Mouse (Mus musculus) layer of hippocampus, postnatal 36 days (tissue): ENCODE measurements around the gene Cltrn. TPM values are rescaled to one million over a fixed set of nuclear protein-coding genes. Genes with fewer than 3 reads are reported as not detected.

ENCODE experiments used
- DNase-seq, 2 experiments: peaks; one replicate each; pipeline ENCODE4 v3.0.0; 2022
- total RNA-seq, 2 experiments: library from RNA; stranded (reverse); gene quantifications; 2 replicates each; pipeline ENCODE4 v1.2.3; 2021

Cltrn gene
- total RNA-seq, 2 experiments from 2014 or later: not detected

DNA sequence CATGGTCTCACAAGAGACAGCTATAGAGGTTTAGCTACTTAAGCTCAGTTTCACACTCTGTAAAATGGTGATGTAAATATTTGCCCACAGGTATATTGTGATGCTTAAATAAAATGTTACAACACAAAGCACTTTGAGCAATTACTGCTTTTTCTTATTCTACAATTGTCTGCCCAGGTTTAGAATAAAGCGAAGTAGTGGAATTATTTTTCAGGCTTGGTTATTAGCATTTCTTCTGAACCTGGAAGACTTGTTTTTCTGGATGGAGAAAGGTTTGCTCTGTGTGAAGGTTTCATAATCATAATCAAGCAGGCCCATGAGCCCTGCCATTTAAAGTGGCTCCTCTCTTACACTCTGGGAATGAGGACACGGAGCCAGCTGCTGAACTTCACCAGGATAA lies 50.4 kb downstream of the Cltrn start, which contains the start of gene Ace2:
Gene Ace2, plus strand, starts transcription at position 301 of the 400 bp plus-strand sequence.
- DNase-seq: no peak

DNA sequence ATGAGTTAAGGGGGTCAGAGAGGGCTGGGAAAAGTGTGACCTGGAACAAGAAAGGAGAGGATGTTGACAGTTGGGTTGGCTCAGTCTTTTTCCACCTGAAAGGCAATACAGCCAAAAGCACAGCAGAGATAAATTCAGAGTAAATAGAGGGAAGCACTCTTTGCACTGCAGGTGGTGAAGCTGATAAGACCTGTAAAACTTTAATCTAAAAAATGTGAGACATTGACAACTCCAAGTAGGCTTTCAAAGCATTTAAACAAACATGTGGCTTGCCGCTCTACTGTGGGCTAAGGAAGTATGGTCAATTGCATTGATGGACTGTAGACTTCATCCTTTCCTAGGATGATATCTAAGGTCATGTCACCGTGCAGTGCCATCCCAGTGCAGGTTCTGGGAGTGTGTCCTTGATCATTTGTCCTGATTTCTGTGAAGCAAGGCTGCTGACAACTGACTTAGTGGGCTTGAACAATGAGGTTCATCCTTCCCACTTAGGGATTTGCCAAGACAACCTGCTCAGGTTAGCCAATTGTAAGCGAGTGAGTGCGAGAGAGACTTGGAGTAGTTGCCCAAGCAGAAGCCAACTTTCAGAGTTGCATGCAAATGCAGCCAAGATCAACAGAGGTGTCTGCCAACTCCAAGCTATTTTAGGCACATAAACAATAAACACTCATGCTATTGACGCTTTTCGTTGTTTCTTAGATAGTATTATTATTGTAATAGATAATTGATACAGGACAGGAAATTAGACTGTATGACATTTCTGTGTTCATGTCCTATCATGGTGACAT lies 57.0 kb downstream of the Cltrn start:
- DNase-seq: no peak

DNA sequence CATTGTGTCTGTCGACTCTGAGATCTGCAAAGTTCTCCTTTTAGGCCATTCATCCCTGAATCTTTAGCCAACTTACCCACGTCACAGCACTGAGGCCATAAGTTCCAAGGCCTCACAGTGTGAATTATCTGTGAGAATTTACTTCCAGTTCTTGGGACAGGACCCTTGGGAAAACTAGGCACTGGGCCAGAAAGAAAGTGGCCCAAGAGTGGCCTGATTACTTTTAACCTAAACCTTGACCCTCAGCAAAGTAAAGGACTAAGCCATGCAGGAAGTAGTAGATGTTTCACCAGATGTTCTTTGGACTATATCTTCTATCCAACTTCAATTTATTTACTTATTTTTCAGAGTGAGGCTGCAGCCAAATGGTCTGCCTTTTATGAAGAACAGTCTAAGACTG lies 64.1 kb downstream of the Cltrn start:
- DNase-seq: no peak

- no peak for DNase-seq
Observed at GRCm38 (mm10) chrX:164153606-164154005, 65.0 kb downstream of the Cltrn start.

- no peak for DNase-seq
Observed at GRCm38 (mm10) chrX:164154594-164154993, 66.0 kb downstream of the Cltrn start.

DNA sequence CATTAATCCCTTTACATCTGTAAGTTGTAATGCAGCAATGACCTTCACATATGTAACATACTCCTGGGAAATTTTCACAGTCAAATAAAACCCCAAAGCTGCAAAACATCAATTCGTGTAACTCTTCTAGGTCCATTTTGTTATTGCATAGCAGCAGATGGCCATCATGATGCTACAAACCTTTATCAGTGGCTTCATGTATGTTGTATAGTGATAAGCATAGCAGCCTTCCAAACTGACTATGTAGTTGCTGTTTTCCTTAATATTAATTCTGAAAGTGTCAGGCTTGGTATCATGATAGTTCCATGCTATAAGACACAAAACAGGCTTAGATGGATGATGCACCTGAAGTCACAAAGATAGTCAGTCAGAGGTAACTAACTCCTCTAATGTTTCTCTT lies 76.1 kb downstream of the Cltrn start:
- no peak for DNase-seq

Other genes starting within 250 kb of the Cltrn start
- 10 to 100 TPM; 40.7 to 42.4 TPM for gene Ap1s2, start 179.8 kb upstream of the Cltrn start, total RNA-seq
- gene Zrsr2, start 130.2 kb upstream of the Cltrn start, total RNA-seq: 10 to 100 TPM; 46.1 to 50.0 TPM
- gene Car5b, start 60.8 kb upstream of the Cltrn start, total RNA-seq: 1 to 10 TPM; 2.6 to 3.9 TPM
- 10 to 100 TPM in 1 of 2 experiments, 1 to 10 TPM in 1; 9.5 to 14.8 TPM for gene Siah1b, start 12.3 kb upstream of the Cltrn start, total RNA-seq
- gene Ace2, start 50.5 kb downstream of the Cltrn start, total RNA-seq: 1 to 10 TPM; 1.1 to 1.3 TPM
- gene Bmx, start 169.4 kb downstream of the Cltrn start, total RNA-seq: under 1 TPM; 0.70 to 0.81 TPM
- 1 to 10 TPM; 5.8 to 6.6 TPM for gene Pir, start 180.5 kb downstream of the Cltrn start, total RNA-seq